Mouse (Mus musculus): Measurements from ENCODE around the gene Ddx43.

DNA sequence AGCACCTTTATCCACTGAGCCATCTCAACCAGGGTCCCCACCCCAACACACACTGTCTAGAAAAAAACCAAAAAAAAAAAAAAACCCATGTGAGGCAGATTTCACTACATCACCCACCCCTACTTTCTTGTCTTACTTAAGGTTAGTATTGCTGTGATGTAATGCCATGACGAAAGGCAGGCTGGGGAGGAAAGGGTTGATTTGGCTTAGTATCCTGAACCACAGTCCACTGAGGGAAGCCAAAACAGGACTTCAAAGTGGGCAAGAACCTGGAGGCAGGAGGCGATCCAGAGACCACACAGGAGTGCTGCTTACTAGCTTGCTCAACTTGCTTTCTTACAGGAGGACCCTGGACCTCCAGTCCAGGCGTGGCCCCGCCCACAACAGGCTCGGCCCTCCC lies 54.8 kb downstream of the Ddx43 start:
- no peak for TF ChIP-seq E2F4 (IDR thresholded peaks at IDR 0.05; ENCODE audit: insufficient read depth)
- TF ChIP-seq MYOD1 (IDR thresholded peaks at IDR 0.05; ENCODE audit: control insufficient read depth in 1 of 3, insufficient read length in 2 of 3, low read depth in 2 of 3) = no peak

Measured in myocyte (in vitro differentiated cells).